Mouse (Mus musculus): ENCODE data around the gene Olfr635. TPM values are rescaled to one million over a fixed set of nuclear protein-coding genes. Genes with fewer than 3 reads are reported as not detected.

Olfr635 gene
- polyA plus RNA-seq, 1 experiment from 2014 or later, result not detected

GRCm38 (mm10) chr7:103971782-103972181 is 830 bp downstream of the Olfr635 start:
- Histone ChIP-seq H3K27me3 (ENCODE audit: control insufficient read depth, insufficient read depth, low read length) (no peaks in the 10 kb centered on the region), H3K9me3 (ENCODE audit: control insufficient read depth, low read length) (no peaks in the 10 kb centered on the region), H3K4me2 (replicated peaks; ENCODE audit: low read depth) (no peak overlapping the region), H3K27ac (replicated peaks) (no peak overlapping the region), H3K36me3 (ENCODE audit: control insufficient read depth, insufficient read depth, low read length) (no peaks in the 10 kb centered on the region), H3K9ac (ENCODE audit: low read length) (no peak overlapping the region), H3K4me3 (ENCODE audit: low read depth, low read length) (no peak overlapping the region), H3K4me1 (replicated peaks; ENCODE audit: control insufficient read depth, insufficient read depth) (no peaks in the 10 kb centered on the region)
- WGBS, result 61% methylated on average over 1 of the region's 1 CpGs
- ATAC-seq (ENCODE audit: low FRiP score, low TSS enrichment), result no peak
- TF ChIP-seq EP300 (optimal IDR thresholded peaks at IDR 0.05) (no peak), CTCF (IDR thresholded peaks at IDR 0.05; ENCODE audit: low read depth) (no peak)
- DNase-seq (ENCODE audit: low spot score), result no peak

DNA sequence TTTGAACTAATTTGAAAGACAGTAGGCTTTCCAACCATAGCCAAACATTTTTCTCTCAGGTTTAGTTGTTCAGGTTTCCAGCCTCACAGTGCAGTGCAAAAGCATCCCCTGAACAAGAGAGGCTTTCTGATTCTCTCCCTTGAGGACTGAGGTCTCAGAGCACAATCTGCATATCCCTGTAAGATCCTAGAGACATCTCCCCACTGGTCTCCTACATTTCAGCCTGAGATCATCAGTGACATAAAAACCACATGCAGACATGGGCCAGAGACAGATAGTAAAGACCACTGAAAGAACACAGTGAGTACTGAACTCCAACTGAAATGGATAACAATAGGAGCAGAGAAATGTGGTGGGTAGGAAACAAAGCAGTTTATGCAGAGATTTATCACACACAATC is 27.5 kb downstream of the Olfr635 start, which contains the start of gene Olfr638:
Gene Olfr638 (plus strand): TSS at position 301 of the 400 bp plus-strand sequence.
- Histone ChIP-seq H3K9me3 (ENCODE audit: control insufficient read depth, low read length) (no peaks in the 10 kb centered on the region), H3K27ac (replicated peaks) (no peak within 1 kb of the TSS), H3K4me1 (replicated peaks; ENCODE audit: control insufficient read depth, insufficient read depth) (no peaks in the 10 kb centered on the region), H3K4me2 (replicated peaks; ENCODE audit: low read depth) (no peak within 1 kb of the TSS), H3K27me3 (ENCODE audit: control insufficient read depth, insufficient read depth, low read length) (no peaks in the 10 kb centered on the region), H3K36me3 (ENCODE audit: control insufficient read depth, insufficient read depth, low read length) (no peaks in the 10 kb centered on the region), H3K9ac (ENCODE audit: low read length) (no peak within 1 kb of the TSS), H3K4me3 (ENCODE audit: low read depth, low read length) (no peak within 1 kb of the TSS)
- TF ChIP-seq EP300 (optimal IDR thresholded peaks at IDR 0.05) (no peak), CTCF (IDR thresholded peaks at IDR 0.05; ENCODE audit: low read depth) (no peak)
- ATAC-seq (ENCODE audit: low FRiP score, low TSS enrichment) (no peak), DNase-seq (ENCODE audit: low spot score) (no peak)

- TF ChIP-seq CTCF (IDR thresholded peaks at IDR 0.05; ENCODE audit: low read depth), result no peak
- no peak for TF ChIP-seq EP300 (optimal IDR thresholded peaks at IDR 0.05)
- DNase-seq (ENCODE audit: low spot score) (no peak), ATAC-seq (ENCODE audit: low FRiP score, low TSS enrichment) (no peak)
- no peaks in the 10 kb centered on the region for H3K9me3 ChIP-seq (ENCODE audit: control insufficient read depth, low read length)
- no peaks in the 10 kb centered on the region for H3K27me3 ChIP-seq (ENCODE audit: control insufficient read depth, insufficient read depth, low read length)
- no peak overlapping the region for H3K4me3 ChIP-seq (ENCODE audit: low read depth, low read length)
- H3K4me2 ChIP-seq (replicated peaks; ENCODE audit: low read depth), result no peak overlapping the region
- H3K27ac ChIP-seq (replicated peaks), result no peak overlapping the region
- no peak overlapping the region for H3K9ac ChIP-seq (ENCODE audit: low read length)
- H3K36me3 ChIP-seq (ENCODE audit: control insufficient read depth, insufficient read depth, low read length), result no peaks in the 10 kb centered on the region
- no peaks in the 10 kb centered on the region for H3K4me1 ChIP-seq (replicated peaks; ENCODE audit: control insufficient read depth, insufficient read depth)
Observed at GRCm38 (mm10) chr7:103999124-103999523, 28.2 kb downstream of the Olfr635 start.

DNA sequence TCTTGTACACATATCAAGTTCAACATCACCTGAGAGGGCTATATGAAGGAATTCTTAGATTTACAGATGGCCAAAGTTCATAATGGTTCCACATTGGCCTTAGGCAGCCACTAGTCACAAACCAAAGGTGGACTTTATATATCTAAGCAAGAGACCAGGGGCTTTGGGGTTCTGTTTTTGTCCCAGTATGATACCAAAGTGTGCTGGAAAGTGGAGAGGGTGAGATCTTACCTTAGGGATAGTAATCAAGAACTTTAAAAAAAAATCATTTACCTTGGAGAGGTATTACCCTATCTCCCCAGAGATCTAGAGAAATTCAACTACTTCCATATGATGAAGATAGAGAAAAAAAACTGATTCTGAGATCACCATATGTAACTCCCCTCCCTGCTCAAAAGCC is 46.3 kb downstream of the Olfr635 start, which contains the start of gene Olfr639:
Gene Olfr639 (minus strand): TSS at position 101 of the 400 bp plus-strand sequence.
- Histone ChIP-seq H3K9me3 (ENCODE audit: control insufficient read depth, low read length) (no peaks in the 10 kb centered on the region), H3K4me1 (replicated peaks; ENCODE audit: control insufficient read depth, insufficient read depth) (no peaks in the 10 kb centered on the region), H3K4me2 (replicated peaks; ENCODE audit: low read depth) (no peak within 1 kb of the TSS), H3K9ac (ENCODE audit: low read length) (no peak within 1 kb of the TSS), H3K27ac (replicated peaks) (no peak within 1 kb of the TSS), H3K36me3 (ENCODE audit: control insufficient read depth, insufficient read depth, low read length) (no peaks in the 10 kb centered on the region), H3K27me3 (ENCODE audit: control insufficient read depth, insufficient read depth, low read length) (no peaks in the 10 kb centered on the region), H3K4me3 (ENCODE audit: low read depth, low read length) (no peak within 1 kb of the TSS)
- DNase-seq (ENCODE audit: low spot score) (no peak), ATAC-seq (ENCODE audit: low FRiP score, low TSS enrichment) (no peak)
- TF ChIP-seq CTCF (IDR thresholded peaks at IDR 0.05; ENCODE audit: low read depth) (no peak), EP300 (optimal IDR thresholded peaks at IDR 0.05) (no peak)

DNA sequence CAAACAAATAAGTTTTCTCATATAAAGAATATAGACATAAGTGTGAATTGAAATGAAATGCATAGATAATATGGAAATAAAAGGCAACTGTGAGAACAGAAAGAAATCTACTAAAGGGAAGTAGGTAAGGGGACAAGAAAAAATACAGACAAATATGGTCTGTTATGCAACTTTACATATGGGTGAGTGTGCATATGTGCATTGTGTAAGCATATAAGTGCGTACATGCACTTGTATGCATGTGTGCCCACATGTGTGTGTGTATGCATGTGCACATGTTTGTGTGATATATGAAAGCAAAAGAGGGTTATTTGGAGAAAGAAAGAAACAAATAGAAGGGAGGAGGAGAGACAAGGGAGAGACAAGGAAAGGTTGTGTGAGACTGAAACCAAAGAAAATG is 48.0 kb downstream of the Olfr635 start:
- TF ChIP-seq EP300 (optimal IDR thresholded peaks at IDR 0.05) (no peak), CTCF (IDR thresholded peaks at IDR 0.05; ENCODE audit: low read depth) (no peak)
- no peaks in the 10 kb centered on the region for H3K27me3 ChIP-seq (ENCODE audit: control insufficient read depth, insufficient read depth, low read length)
- 71% methylated on average over 1 of the region's 1 CpGs for WGBS
- no peaks in the 10 kb centered on the region for H3K9me3 ChIP-seq (ENCODE audit: control insufficient read depth, low read length)
- H3K4me1 ChIP-seq (replicated peaks; ENCODE audit: control insufficient read depth, insufficient read depth), result no peaks in the 10 kb centered on the region
- no peak overlapping the region for H3K9ac ChIP-seq (ENCODE audit: low read length)
- no peak overlapping the region for H3K27ac ChIP-seq (replicated peaks)
- ATAC-seq (ENCODE audit: low FRiP score, low TSS enrichment) (no peak), DNase-seq (ENCODE audit: low spot score) (no peak)
- no peaks in the 10 kb centered on the region for H3K36me3 ChIP-seq (ENCODE audit: control insufficient read depth, insufficient read depth, low read length)
- H3K4me2 ChIP-seq (replicated peaks; ENCODE audit: low read depth), result no peak overlapping the region
- H3K4me3 ChIP-seq (ENCODE audit: low read depth, low read length), result no peak overlapping the region

- Histone ChIP-seq H3K27ac (replicated peaks) (no peak overlapping the region), H3K36me3 (ENCODE audit: control insufficient read depth, insufficient read depth, low read length) (no peaks in the 10 kb centered on the region), H3K27me3 (ENCODE audit: control insufficient read depth, insufficient read depth, low read length) (no peaks in the 10 kb centered on the region), H3K4me3 (ENCODE audit: low read depth, low read length) (no peak overlapping the region), H3K4me1 (replicated peaks; ENCODE audit: control insufficient read depth, insufficient read depth) (no peaks in the 10 kb centered on the region), H3K9me3 (ENCODE audit: control insufficient read depth, low read length) (no peaks in the 10 kb centered on the region), H3K4me2 (replicated peaks; ENCODE audit: low read depth) (no peak overlapping the region), H3K9ac (ENCODE audit: low read length) (no peak overlapping the region)
- ATAC-seq (ENCODE audit: low FRiP score, low TSS enrichment) (no peak), DNase-seq (ENCODE audit: low spot score) (no peak)
- WGBS, result 88% methylated on average over 6 of the region's 6 CpGs
- TF ChIP-seq EP300 (optimal IDR thresholded peaks at IDR 0.05), result no peak
Observed at GRCm38 (mm10) chr7:104021651-104022050, 50.7 kb downstream of the Olfr635 start.
